Mouse (Mus musculus): ENCODE results near the gene Ostm1.

- TF ChIP-seq CTCF (IDR thresholded peaks at IDR 0.05; ENCODE audit: low read depth) (no peak), EP300 (optimal IDR thresholded peaks at IDR 0.05) (no peak)
These were observed 108.5 kb downstream of the Ostm1 start for GRCm38 (mm10) chr10:42692095-42692494.
